Mouse (Mus musculus): ENCODE results near the gene Nphp4. TPM values are rescaled to one million over a fixed set of nuclear protein-coding genes. Genes with fewer than 3 reads are reported as not detected.

The Nphp4 gene
- polyA plus RNA-seq (2016; fragmentation: Nextera tagmentation; extraction: Ambion mirVana), result 7.3 and 7.5 TPM in 2 replicates

- H3K9ac ChIP-seq, result peak within 1 kb of the TSS; percentile 79
- peaks cover 13% of the 10 kb centered on the region for H3K9me3 ChIP-seq
- H3K27me3 ChIP-seq, result peaks cover 22% of the 10 kb centered on the region
- H3K4me1 ChIP-seq, result peaks cover 24% of the 10 kb centered on the region
- 0 out of 2 replicates have a peak within 1 kb of the TSS, but pooled peaks have one; percentile 82 for H3K27ac ChIP-seq
- peak within 1 kb of the TSS; percentile 92 for H3K4me2 ChIP-seq
- peaks cover 11% of the 10 kb centered on the region for H3K36me3 ChIP-seq (replicated peaks)
- ATAC-seq (ENCODE audit: low FRiP score), result no peak
- H3K4me3 ChIP-seq (replicated peaks), result peak within 1 kb of the TSS; percentile 59
- WGBS, result 2% methylated on average over 18 of the region's 18 CpGs
Measured at GRCm38 (mm10) chr4:152476427-152477023, at the start of gene Nphp4. Gene Nphp4 (plus strand): TSS chr4:152476706.

GRCm38 (mm10) chr4:152428259-152428658, 48.2 kb upstream of the Nphp4 start:
- Histone ChIP-seq H3K4me3 (replicated peaks) (no peak overlapping the region), H3K9me3 (no peaks in the 10 kb centered on the region), H3K4me1 (peaks cover 5% of the 10 kb centered on the region; the same call in 1 of the 2 replicates), H3K27ac (no peak overlapping the region), H3K4me2 (no peak overlapping the region), H3K27me3 (no peaks in the 10 kb centered on the region), H3K9ac (no peak overlapping the region), H3K36me3 (replicated peaks) (no peaks in the 10 kb centered on the region)
- no peak for ATAC-seq (ENCODE audit: low FRiP score)
- WGBS, result 58% methylated on average over 8 of the region's 8 CpGs

DNA sequence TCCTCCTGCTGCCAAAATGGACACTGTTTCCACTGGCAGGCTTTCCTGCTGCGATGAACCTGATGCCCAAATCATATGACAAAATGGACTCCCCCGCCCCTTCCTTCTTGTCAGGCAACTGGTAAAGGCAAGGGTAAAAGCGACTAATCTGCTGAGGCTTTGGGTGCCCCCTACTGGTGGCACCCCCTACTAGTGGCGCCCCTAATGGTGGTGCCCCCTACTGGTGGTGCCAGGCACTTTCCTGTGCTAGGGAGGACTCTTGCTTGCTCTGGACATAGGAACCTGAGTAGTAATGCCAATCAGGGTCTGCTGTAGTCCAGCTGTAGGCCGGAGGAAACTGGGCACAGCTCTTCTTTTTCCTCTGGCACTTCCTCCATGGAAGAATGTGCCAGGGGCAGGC, 44.2 kb upstream of the Nphp4 start:
- 58% methylated on average over 5 of the region's 5 CpGs for WGBS
- no peak for ATAC-seq (ENCODE audit: low FRiP score)
- peaks cover 9% of the 10 kb centered on the region for H3K27me3 ChIP-seq

DNA sequence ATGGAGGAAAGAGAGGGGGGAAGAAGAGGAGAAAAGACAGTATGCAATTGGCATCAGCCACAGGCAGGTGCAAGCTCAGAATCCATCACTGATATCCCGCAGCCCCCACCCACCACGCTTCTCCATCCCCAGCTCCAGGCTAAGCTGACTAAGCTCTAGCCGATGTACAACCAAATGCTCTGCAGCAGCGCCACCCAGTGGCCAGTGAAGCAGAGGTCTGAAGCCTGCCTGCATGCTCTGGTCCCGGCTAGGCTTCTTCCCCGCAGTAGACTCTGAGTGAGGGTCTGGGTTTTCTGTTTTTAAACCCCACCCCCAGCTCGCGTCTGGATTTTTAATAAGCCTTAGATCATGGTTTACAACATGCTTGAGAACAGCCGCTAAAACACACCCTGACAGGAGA, 41.7 kb upstream of the Nphp4 start:
- ATAC-seq (ENCODE audit: low FRiP score), result peak; percentile 94
- H3K4me3 ChIP-seq (replicated peaks), result peak overlapping the region; percentile 20
- no peaks in the 10 kb centered on the region for H3K9me3 ChIP-seq
- H3K4me1 ChIP-seq, result peaks cover 6% of the 10 kb centered on the region; the same call in 1 of the 2 replicates
- H3K36me3 ChIP-seq (replicated peaks), result no peaks in the 10 kb centered on the region
- under 1% methylated on average over 9 of the region's 9 CpGs for WGBS
- H3K9ac ChIP-seq, result peak overlapping the region; percentile 30; the same call in 1 of the 2 replicates
- peaks cover 14% of the 10 kb centered on the region for H3K27me3 ChIP-seq
- 0 out of 2 replicates have a peak overlapping the region, but pooled peaks have one; percentile 0 for H3K27ac ChIP-seq
- peak overlapping the region; percentile 53 for H3K4me2 ChIP-seq

More for the DNA sequence above, 44.2 kb upstream of the Nphp4 start:
- Histone ChIP-seq H3K9me3 (no peaks in the 10 kb centered on the region), H3K4me3 (replicated peaks) (no peak overlapping the region), H3K27ac (no peak overlapping the region), H3K36me3 (replicated peaks) (no peaks in the 10 kb centered on the region), H3K9ac (no peak overlapping the region), H3K4me2 (no peak overlapping the region), H3K4me1 (peaks cover 11% of the 10 kb centered on the region)

- no peaks in the 10 kb centered on the region for H3K36me3 ChIP-seq (replicated peaks)
- peak; percentile 71 for ATAC-seq (ENCODE audit: low FRiP score)
- WGBS, result 8% methylated on average over 10 of the region's 10 CpGs
- H3K4me1 ChIP-seq, result peaks cover 6% of the 10 kb centered on the region; the same call in 1 of the 2 replicates
- H3K4me2 ChIP-seq, result peak overlapping the region; percentile 53
- 0 out of 2 replicates have a peak overlapping the region, but pooled peaks have one; percentile 0 for H3K27ac ChIP-seq
- peaks cover 16% of the 10 kb centered on the region for H3K27me3 ChIP-seq
- peak overlapping the region; percentile 30; the same call in 1 of the 2 replicates for H3K9ac ChIP-seq
- H3K9me3 ChIP-seq, result no peaks in the 10 kb centered on the region
- peak overlapping the region; percentile 20 for H3K4me3 ChIP-seq (replicated peaks)
Measured at GRCm38 (mm10) chr4:152435255-152435654, 41.3 kb upstream of the Nphp4 start.

GRCm38 (mm10) chr4:152440882-152441281, 35.6 kb upstream of the Nphp4 start:
- no peaks in the 10 kb centered on the region for H3K9me3 ChIP-seq
- H3K27me3 ChIP-seq, result peaks cover 8% of the 10 kb centered on the region; the same call in 1 of the 2 replicates
- no peak overlapping the region for H3K9ac ChIP-seq
- no peak for ATAC-seq (ENCODE audit: low FRiP score)
- no peak overlapping the region for H3K4me2 ChIP-seq
- no peaks in the 10 kb centered on the region for H3K36me3 ChIP-seq (replicated peaks)
- peaks cover 9% of the 10 kb centered on the region; the same call in 1 of the 2 replicates for H3K4me1 ChIP-seq
- H3K27ac ChIP-seq, result no peak overlapping the region
- H3K4me3 ChIP-seq (replicated peaks), result no peak overlapping the region
- WGBS, result 59% methylated on average over 9 of the region's 9 CpGs

DNA sequence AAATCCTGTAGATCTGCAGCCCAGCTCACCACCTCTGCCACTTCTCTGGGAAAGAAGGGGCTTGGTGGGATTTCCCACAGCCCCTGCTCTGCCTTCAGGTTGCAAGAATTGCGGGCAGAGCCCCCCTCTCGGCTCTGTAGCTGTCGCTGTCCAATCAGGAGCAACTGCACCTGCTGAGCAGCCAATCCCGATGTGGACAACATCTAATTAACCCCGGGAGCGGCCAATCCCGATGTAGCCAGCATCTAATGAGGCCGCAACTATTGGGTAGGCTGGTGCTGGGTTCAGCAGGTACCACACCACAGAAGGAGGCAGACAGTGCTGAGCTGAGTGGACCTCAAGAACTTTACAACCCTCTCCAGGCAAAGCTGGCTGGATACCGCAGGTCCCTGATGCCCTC, 35.0 kb upstream of the Nphp4 start:
- Histone ChIP-seq H3K4me2 (no peak overlapping the region), H3K9ac (no peak overlapping the region), H3K4me1 (peaks cover 9% of the 10 kb centered on the region; the same call in 1 of the 2 replicates), H3K27me3 (0 out of 2 replicates have a peak, but pooled peaks cover 7% of the 10 kb centered on the region), H3K36me3 (replicated peaks) (no peaks in the 10 kb centered on the region), H3K9me3 (no peaks in the 10 kb centered on the region), H3K27ac (no peak overlapping the region), H3K4me3 (replicated peaks) (no peak overlapping the region)
- WGBS, result 29% methylated on average over 9 of the region's 9 CpGs
- ATAC-seq (ENCODE audit: low FRiP score), result peak; percentile 61; the same call in 1 of the 2 replicates

- Histone ChIP-seq H3K9ac (no peak overlapping the region), H3K27ac (no peak overlapping the region), H3K36me3 (replicated peaks) (no peaks in the 10 kb centered on the region), H3K4me1 (peaks cover 9% of the 10 kb centered on the region; the same call in 1 of the 2 replicates), H3K9me3 (no peaks in the 10 kb centered on the region), H3K4me2 (no peak overlapping the region), H3K4me3 (replicated peaks) (no peak overlapping the region), H3K27me3 (no peaks in the 10 kb centered on the region)
- 88% methylated on average over 10 of the region's 10 CpGs for WGBS
- ATAC-seq (ENCODE audit: low FRiP score), result no peak
Measured at GRCm38 (mm10) chr4:152446178-152446577, 30.3 kb upstream of the Nphp4 start.

- WGBS, result 85% methylated on average over 22 of the region's 22 CpGs
- no peaks in the 10 kb centered on the region for H3K36me3 ChIP-seq (replicated peaks)
- H3K27ac ChIP-seq, result no peak overlapping the region
- H3K4me2 ChIP-seq, result no peak overlapping the region
- H3K27me3 ChIP-seq, result no peaks in the 10 kb centered on the region
- no peaks in the 10 kb centered on the region for H3K9me3 ChIP-seq
- H3K4me3 ChIP-seq (replicated peaks), result no peak overlapping the region
- no peak overlapping the region for H3K9ac ChIP-seq
- H3K4me1 ChIP-seq, result peaks cover 8% of the 10 kb centered on the region
- ATAC-seq (ENCODE audit: low FRiP score), result no peak
Measured at GRCm38 (mm10) chr4:152447731-152448665, 28.5 kb upstream of the Nphp4 start.

GRCm38 (mm10) chr4:152448666-152449018, 27.9 kb upstream of the Nphp4 start:
- H3K9me3 ChIP-seq, result no peaks in the 10 kb centered on the region
- WGBS, result 68% methylated on average over 8 of the region's 8 CpGs
- H3K4me3 ChIP-seq (replicated peaks), result no peak overlapping the region
- no peak overlapping the region for H3K27ac ChIP-seq
- H3K4me1 ChIP-seq, result peaks cover 15% of the 10 kb centered on the region
- H3K27me3 ChIP-seq, result no peaks in the 10 kb centered on the region
- no peak for ATAC-seq (ENCODE audit: low FRiP score)
- H3K4me2 ChIP-seq, result no peak overlapping the region
- no peak overlapping the region for H3K9ac ChIP-seq
- no peaks in the 10 kb centered on the region for H3K36me3 ChIP-seq (replicated peaks)

- Histone ChIP-seq H3K9me3 (no peaks in the 10 kb centered on the region), H3K27ac (no peak overlapping the region), H3K4me1 (peaks cover 9% of the 10 kb centered on the region), H3K4me2 (no peak overlapping the region), H3K36me3 (replicated peaks) (no peaks in the 10 kb centered on the region), H3K4me3 (replicated peaks) (no peak overlapping the region), H3K9ac (no peak overlapping the region), H3K27me3 (no peaks in the 10 kb centered on the region)
- 91% methylated on average over 6 of the region's 6 CpGs for whole genome bisulfite sequencing
- ATAC-seq (ENCODE audit: low FRiP score), result no peak
Measured at GRCm38 (mm10) chr4:152451371-152451770, 25.1 kb upstream of the Nphp4 start.

GRCm38 (mm10) chr4:152453079-152453478, 23.4 kb upstream of the Nphp4 start:
- 47% methylated on average over 10 of the region's 10 CpGs for WGBS
- Histone ChIP-seq H3K9me3 (no peaks in the 10 kb centered on the region), H3K36me3 (replicated peaks) (no peaks in the 10 kb centered on the region), H3K9ac (no peak overlapping the region), H3K4me3 (replicated peaks) (no peak overlapping the region), H3K27me3 (no peaks in the 10 kb centered on the region), H3K4me2 (no peak overlapping the region), H3K4me1 (peaks cover 13% of the 10 kb centered on the region), H3K27ac (0 out of 2 replicates have a peak overlapping the region, but pooled peaks have one; percentile 31)
- ATAC-seq (ENCODE audit: low FRiP score), result no peak
